Mouse (Mus musculus) frontal cortex, adult 2 months (tissue): ENCODE data around the gene Abi2. TPM values are rescaled to one million over a fixed set of nuclear protein-coding genes. Genes with fewer than 3 reads are reported as not detected.

Experiments
- DNase-seq, 2 experiments: peaks; one replicate each; pipeline ENCODE4 v3.0.0; 2022; ENCODE audit warnings: low spot score in 1 of 2; ENCODE audit errors: extremely low spot score in 1 of 2
- polyA plus RNA-seq: library from polyadenylated mRNA; depleted of rRNA; stranded (reverse); fragments of >200 nt; gene quantifications from 2 replicates; pipeline ENCODE4 v1.2.3, GENCODE M21; 2012; rRNA removed

Gene Abi2
- polyA plus RNA-seq, 1 experiment = 122 TPM

DNA sequence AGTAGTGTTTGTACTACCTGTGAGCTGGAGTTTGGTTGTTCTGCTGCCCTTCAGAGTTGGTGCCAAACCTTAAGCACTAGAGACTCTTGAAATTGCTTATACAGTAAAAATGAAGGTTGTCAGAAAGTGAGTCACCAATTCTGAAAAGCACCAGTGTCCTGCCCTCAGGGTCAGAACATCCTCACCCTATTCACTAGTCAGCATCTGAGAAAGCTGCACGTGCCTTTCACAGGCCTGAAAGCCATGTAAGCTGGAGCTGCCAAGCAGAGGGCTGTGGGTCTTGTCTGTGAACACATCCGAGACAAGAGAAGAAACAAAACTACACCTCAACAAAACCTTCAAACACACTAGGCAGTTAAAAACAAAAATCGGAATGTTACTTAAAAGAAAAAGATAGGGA is 76.2 kb downstream of the Abi2 start:
- no peak for DNase-seq

DNA sequence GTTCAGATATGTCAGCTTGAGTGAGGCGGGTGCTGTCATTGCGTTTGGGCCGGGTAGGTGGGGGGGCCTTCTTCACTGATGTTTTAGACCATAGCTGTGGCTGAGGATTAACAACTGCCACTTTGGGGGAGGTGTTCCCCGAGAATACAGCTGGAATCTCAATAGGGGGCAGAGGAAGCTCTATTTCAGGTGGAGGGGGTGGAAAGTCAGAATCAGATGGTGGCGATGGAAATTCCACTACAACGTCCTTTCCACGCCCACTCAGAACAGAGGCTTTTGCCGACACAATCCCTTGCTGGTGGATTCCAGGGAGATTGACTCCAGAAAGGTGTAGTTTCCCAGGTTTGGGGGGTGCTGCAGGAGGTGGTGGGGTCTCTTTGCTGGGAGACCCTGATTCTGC is 79.2 kb downstream of the Abi2 start:
- DNase-seq = peak in 1 of 2 experiments; percentile 56

DNA sequence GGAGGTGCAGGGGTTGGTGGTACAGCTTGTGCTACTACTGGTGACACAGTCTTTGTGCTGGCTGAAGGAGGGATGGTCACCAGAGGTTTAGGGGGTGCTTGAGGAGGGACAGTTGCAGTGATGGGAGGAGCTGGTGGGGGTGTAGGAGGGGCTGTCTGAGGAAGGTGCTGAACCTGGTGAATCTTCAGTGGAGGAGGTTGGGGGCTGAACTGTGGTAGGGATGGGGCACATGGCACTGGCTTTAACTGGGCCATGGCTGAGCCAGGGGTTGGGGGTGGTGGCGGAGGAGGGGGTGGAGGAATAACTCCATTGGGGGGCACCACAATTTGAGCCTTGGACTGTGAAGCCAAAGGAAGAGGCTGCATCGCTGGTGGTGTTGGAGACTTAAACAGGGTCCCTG is 80.2 kb downstream of the Abi2 start:
- DNase-seq = no peak

DNA sequence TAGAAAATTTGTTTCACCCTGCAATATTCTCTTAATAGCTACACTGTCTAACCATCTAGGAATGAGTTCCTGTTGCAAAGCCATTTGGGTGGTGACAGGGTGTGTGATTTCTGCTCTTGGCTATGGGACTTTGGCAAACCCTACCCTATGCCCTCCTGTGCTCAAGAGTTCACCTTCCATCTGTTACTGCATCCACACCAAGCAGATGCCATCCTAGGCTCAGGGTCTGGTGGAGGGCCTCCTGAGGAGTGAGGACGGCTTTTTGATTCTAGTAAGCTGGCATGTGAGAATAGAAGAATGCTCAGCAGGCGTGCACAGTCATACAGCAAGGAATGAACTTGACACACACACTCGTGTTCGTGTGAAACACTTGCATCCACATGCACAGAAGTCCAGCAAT is 81.1 kb downstream of the Abi2 start:
- no peak for DNase-seq

DNA sequence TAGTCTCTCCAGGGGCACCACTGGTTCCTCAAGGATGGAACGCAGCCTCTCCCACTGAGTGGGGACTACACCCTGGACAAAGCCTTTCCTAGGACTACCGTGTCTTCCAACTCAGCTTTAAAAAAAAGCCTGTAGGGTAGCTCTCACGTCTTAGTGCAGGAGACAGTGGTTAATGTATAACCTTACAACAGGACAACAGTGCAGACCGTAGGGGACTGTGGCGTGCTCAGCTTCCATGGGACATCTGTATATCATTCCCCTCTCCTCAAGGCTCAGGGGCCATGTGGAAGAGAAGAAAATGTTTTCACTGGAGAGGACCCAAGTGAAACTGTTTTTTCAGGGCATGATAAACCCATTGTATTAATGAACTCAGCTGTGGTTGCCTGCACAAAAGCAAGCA is 83.0 kb downstream of the Abi2 start:
- DNase-seq = no peak

DNA sequence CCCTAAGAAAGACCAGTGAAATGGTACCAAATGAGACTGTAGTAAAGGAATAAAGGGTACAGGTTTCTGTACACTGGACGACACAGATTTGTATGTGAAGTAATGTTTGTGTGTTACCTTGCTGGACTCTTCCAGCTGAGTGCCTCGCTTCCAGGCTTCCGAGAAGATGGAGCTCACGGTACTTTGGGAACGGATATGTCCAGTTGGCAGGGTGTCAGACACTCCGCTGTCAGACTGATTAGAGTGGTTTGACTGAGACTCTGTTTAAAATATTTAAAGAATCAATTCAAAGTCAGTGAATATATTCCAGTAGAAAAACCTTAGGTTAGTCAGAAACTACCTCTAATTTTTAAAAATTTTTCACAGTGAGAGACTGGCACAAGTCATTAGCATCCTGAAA is 84.0 kb downstream of the Abi2 start:
- DNase-seq = no peak

DNA sequence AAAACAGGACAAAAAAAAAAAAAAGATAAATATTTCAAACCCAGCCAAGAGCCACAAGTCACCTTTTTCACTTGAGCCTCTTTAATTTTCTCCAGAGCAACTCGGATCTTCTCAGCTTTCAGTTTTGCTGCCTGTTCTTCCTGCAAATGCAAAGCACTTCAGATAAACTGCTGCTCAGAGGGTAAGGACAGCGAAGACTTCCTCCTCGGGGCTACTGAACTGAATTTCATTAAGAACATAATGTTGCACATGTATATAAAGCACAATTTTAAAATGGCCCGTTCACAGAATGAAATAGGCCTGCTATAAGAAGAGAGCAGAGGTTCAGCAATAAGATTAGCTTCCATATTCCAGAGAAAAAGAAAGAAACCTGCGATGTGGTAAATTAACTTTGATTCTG is 94.0 kb downstream of the Abi2 start:
- no peak for DNase-seq

DNA sequence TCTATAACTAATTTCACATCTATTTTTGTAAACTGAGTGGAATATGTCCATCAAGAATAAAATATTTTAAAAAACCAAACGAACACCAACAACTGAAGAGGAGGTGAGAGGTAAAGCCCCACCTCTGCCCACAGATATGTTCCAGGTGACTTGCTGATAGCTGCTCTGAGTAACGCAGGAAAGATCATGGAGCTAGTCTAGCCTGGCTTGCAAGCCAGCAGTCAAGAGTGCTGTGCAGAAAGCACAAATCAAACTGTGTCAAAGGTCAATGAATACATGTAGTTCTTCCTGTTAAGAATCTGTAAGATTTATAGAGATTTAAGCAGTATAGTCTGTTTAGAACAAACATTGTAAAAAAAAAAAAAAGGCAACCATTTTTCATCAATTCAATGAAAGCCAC is 101.2 kb downstream of the Abi2 start:
- DNase-seq = no peak

DNA sequence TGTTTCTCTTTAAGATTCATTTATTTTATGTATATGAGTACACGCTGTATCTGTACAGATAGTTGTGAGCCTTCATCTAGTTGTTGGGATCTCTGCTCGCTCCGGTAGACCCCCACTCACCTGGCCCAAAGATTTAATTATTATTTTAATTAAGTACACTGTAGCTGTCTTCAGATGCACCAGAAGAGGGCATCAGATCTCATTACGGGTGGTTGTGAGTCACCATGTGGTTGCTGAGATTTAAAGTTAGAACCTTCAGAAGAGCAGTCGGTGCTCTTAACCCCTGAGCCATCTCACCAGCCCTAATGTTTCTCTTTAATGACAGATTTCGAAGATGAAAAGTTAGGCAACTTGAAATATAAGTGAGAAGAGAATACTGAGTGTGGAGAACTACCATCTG is 120.7 kb downstream of the Abi2 start:
- no peak for DNase-seq

DNA sequence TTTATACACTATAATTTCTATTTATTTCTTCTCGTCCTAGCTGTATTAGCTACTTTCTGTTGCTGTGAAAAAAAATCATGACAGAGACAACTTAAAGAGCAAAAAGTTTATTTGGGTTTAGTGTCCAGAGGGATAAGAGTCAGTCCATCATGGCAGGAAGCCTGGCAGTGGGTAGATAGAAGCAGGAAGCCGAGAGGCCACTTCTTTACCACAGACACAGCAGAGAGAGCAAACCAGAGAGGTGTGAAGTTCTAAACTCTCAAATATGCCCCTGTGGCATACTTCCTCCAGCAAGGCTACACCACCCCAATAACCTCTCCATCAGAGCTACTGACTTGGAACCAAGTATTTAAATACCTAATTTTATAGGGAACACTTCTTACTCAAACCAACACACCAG is 121.2 kb downstream of the Abi2 start:
- DNase-seq = no peak

Other genes with a start within 250 kb of the Abi2 start
- gene Nbeal1, start 229.0 kb upstream of the Abi2 start, polyA plus RNA-seq = 5.8 and 6.0 TPM in 2 replicates
- gene Cyp20a1, start 66.3 kb upstream of the Abi2 start, polyA plus RNA-seq = 13.0 and 15.4 TPM in 2 replicates
- 16.0 and 19.7 TPM in 2 replicates for gene Raph1, start 157.5 kb downstream of the Abi2 start, polyA plus RNA-seq